Mouse (Mus musculus) thymus, postnatal 4 days (tissue): ENCODE results near the gene Platr17.

Source experiments
- DNase-seq: peaks from one replicate; pipeline ENCODE4 v3.0.0; 2021

The Platr17 gene

DNA sequence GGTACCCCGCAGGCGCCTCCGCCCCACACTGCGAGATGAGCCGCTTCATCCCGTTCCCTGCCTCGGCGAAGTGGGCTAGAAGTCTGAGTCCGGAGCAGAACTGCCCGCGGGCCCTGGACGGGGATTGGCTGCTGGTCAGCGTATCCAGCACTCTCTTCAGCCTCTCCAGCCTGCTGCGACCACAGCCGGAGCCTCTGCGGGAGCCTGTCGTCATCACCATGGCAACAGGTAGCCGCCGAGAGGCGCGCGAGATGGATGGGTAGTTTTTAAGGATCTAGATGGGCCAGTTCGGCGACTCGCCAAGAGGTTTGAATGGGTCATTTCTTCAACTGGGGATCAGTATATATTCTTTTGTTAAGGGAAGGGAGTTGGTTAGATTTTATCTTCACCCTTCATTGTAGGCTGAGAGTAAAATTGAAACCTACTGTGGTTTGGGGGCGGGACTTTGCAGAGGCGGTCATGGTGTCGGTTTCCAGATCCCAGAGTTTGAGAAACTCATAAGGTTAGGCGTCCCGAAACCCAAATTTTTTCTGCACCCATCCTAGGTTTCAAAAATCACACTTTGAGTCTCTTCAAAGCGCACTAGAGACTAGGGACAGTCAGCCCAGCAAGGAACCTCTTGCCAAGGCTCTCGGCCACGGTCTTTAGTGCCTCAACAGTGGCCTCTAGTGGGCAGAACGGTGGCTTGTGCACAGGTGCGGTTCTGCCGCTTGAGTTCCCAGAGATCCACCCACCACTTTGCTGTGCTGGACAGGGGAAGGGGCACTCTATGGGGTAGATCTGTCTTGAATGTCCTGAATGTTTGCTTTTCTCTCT is 15.6 kb downstream of the Platr17 start:
- peak; percentile 94 for DNase-seq

DNA sequence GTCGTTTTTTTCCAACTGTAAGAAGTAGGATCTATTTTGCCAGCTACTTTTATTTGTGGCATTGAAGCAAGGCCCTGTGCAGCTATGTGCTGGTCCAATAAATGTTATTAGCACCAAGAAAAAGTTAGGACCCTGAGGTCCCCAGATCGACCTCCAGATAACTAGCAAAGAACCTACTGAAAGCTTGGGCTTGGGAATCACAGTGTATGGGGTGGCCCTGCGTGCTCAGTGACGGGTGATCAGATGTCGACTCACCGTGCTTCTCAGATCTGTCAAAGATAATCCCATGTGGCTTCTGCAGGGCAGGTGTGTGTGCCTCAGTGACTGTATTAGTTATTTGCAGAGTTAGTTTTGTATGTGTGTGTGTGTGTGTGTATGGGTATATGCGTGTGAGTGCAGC is 16.4 kb downstream of the Platr17 start:
- DNase-seq, result no peak

DNA sequence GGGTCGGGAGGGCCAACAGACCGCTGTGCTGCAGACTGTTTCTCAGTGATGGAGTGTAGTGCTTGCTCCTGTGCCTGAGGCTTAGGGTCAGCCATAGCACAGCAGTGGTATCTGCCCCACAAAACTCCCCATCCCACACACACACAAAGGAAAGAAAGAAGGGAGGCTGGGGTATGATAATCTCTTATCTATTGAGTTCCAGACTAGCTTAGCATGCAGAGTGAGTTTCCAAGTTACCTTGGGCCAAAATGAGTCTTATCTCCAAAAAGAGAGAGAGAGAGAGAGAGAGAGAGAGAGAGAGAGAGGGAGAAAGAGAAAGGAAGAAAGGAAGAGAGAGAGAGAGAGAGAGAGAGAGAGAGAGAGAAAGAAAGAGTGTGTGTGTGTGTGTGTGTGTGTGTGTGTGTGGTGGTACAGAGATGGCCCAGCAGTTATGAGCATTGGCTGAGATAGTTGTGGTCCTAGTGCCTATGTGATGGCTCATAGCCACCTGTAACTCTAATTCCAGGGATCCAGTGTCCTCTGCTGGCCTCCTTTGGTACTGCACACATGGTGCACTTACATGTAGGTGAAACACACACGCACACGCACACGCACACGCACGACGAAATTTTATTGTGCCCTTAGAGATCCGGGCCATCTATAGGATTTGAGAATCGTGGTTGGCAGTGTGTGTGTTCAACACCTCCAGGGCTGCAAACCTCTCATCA is 19.8 kb downstream of the Platr17 start:
- peak; percentile 81 for DNase-seq

DNA sequence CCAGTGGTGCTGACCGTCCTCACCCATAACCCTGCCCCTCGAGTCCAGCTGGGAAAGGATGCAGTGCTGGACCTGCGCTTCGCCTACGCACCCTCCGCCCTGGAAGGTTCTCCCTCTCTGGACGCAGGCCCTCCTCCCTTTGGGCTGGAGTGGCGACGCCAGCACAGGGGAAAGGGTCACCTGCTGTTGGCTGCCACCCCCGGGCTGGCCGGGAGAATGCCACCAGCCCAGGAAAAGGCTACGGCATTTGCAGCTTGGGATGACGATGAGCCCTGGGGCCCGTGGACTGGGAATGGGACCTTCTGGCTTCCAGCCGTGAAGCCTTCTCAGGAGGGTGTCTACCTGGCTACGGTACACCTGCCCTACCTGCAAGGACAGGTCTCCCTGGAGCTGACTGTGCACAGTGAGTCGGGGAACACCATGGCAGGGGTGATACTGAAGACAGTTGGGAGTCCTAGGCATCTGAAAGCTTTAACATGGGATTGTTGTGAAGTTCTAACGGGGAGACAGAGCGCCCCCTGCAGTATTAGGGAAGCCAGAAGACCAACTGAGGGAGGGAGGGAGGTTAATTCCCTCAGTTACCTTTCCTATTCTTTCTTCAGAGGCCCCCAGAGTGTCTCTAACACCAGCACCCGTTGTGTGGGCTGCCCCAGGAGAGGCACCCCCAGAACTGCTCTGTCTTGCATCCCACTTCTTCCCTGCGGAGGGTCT is 20.6 kb downstream of the Platr17 start:
- peak; percentile 16 for DNase-seq

DNA sequence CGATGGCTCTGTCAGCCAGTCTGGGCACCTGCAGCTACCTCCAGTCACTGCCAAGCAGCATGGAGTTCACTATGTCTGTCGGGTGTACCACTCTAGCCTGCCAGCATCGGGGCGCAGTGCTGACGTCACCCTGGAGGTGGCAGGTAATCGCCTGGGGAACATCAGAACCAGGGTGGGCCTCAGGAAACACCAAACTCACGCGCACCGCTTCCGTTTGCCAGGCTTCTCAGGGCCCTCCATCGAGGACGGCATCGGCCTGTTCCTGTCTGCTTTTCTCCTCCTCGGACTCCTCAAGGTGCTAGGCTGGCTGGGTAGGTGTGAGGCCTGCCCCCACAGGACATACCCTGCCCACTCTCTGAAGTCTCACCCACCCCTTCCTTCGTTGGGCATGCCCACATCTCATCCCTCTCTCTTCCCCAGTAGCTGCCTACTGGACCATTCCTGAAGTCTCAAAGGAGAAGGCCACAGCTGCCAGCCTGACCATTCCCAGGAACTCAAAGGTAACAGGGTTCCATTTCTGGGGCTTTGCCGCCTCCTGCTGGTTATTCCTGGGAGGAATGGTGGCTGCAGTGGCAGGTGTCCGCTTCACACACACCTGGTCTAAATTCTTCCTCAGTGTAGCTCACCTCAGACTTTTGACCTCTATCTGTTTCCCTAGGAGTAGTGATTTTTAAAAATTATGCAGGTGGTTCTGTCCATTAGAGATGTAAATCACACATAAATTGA is 21.4 kb downstream of the Platr17 start:
- peak; percentile 55 for DNase-seq

DNA sequence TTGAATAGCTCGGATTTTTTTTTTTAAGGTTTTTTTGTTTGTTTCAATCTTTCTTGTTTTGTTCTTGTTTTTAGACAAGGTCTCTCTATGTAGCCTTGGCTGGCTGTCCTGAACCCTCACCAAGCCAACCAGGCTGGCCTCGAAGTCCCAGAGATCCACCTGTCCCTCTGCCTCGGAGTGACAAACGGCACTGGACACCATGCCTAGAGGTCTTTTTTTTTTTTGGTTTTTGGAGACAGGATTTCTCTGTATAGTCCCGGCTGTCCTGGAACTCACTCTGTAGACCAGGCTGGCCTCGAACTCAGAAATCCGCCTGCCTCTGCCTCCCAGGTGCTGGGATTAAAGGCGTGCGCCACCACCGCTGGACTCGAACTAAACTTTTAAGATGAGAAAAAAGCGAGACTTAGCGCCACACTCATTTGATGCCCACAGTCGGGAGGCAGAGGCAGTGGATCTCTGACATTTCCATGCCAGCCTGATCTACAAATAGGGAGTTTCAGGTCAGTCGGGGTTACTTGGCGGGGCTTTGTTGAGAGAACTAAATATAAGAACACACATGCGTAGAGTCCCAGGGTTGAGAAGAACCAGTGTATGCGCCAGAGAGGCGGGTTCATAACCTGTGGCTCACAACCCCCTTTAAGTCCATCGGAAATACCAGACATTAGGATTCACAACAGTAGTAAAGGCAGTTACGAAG is 23.5 kb downstream of the Platr17 start:
- DNase-seq, result no peak

DNA sequence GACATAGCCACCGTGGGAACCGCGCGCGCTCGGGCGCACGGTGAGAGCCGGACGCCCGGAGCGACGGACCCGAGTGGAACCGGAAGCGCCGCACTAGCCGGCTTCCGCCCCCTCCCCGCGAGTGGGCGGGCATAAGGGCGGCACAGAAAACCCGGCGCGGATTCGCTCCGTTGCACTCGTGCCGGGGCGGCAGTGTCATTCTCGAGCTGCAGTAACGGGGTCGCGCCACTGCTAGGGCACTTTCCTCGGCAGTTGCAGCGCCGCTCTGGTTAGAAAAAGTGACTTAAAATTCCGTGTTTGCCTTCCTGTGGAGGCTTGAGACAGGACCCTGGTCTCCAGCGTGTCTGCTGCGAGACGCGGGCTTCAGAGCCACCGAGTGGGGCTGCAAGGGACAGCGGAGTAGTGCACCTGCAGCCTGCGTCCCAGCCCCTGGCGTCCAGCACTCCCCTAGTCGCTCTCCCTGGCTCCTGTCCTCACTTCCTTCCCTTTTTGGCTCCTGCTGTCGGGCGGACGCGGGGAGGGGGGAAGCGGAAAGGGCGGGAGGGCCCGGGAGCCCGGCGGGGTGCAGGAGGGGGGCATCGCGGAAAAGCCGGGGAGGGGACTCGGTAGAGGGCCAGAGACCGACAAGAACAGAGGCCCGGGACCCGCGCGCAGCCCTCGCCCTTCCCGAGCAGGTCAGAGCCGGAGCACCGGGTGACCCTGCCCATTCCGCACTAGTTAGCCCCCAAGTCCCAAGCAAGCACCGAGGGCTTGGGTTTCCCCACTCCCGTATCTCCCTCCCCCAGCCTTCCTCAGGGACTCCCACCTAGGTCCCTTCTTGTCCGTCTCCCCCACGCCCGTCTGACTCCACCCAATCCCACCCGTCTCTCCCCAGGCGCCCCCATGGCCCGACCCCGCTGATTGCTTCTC is 24.7 kb downstream of the Platr17 start, which contains the start of gene Rgl2:
Gene Rgl2, plus strand, starts transcription at position 173 of the 909 bp plus-strand sequence.
- peak; percentile 99 for DNase-seq

DNA sequence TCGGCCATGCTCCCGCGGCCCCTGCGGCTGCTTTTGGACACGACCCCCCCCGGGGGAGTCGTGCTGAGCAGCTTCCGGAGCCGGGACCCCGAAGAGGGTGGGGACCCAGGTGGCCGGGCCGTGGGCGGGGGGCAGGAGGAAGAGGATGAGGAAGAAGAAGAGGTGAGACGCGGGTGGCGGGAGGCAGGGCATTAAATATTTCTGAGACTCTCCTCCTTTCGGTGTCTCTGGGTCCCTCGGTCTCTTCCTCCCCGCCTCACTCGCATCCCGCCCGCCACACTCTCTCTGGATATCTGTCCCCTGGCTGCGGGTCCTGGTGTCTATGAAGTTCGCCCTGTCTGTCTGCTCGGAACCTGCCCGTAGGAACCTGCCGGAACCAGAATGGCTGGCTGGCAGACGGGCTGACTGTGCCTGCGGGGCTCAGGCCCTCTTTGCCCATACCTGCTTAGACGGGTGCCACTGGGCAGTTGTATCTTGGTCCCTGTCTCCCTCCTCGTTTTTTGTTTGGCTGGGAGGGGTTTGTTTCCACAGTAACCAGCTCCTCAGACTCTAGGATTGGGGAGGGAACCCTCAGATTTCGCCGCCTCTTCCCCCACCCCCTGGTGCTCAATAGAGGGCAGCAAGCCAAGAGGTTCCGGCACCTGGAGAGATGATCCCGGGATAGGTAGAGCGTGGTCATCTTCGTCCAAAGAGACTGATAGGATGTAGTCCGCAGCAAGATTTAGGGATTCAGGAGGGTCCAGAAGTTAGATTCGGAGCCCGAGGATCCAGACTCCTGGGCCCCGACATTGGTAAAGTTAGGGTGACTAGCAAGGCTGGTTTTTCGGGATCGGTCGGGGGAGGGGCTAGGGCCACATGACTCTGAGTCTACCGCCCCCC is 25.6 kb downstream of the Platr17 start:
- DNase-seq, result peak; percentile 80

DNA sequence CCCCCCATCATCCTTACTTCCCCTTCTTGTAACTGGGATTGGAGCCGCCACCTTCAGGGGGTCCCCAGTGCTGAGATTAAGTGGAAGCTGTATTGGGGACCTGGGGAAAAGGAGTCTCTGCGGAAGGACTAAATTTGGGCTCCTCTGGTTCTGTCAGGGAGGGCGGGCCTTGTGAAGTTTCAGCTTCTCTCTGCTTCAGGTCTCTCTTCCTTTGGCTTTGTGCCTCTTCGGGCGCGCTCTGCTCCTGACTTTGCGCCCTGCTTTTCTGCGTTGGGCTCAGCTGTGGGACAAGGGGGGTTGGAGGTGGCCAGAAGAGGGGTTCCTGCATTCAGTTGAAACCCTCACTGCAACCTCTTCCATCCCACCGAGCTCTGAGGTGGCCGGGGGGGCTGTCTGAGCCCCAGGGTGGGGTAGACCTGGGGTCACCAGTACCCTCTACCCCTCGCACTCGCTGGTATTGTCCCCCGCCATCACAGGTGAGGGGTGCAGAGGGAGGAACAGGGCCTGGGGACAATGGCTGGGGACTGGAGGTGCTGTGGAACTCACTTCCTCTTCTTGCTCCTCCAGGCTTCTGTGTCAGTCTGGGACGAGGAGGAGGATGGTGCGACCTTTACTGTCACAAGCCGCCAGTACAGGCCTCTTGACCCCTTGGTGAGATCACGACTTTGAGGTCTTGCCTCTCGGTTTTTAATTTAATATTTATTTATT is 26.4 kb downstream of the Platr17 start:
- peak; percentile 45 for DNase-seq

DNA sequence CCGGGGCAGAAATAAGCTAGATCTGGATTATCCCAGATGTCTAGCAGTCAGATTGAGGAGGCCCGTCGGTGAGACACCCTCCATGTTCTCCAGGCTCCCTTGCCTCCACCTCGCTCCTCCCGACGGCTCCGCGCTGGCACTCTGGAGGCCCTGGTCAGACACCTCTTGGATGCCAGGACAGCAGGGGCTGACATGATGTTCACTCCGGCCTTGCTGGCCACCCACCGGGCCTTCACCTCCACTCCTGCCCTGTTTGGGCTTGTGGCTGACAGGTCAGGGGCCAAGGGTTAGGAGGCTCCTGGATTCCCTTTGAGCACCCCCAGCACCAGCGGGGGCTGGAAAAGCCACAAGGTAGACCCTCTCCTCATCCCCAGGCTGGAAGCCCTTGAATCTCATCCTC is 27.0 kb downstream of the Platr17 start:
- DNase-seq, result no peak

DNA sequence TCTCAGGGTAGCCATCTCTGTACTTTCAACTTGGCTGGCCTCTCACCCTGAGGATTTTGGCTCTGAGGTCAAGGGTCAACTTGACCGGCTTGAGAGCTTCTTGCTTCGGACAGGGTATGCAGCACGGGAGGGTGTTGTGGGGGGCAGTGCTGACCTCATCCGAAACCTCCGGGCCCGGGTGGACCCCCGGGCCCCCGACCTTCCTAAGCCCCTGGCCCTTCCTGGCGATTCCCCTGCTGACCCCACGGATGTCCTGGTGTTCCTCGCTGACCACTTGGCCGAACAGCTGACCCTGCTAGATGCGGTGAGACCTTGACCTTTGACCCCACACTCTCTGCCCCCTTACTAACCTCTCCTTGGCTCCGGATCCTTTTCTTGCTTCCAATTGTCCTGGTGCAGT is 27.5 kb downstream of the Platr17 start:
- DNase-seq, result no peak

DNA sequence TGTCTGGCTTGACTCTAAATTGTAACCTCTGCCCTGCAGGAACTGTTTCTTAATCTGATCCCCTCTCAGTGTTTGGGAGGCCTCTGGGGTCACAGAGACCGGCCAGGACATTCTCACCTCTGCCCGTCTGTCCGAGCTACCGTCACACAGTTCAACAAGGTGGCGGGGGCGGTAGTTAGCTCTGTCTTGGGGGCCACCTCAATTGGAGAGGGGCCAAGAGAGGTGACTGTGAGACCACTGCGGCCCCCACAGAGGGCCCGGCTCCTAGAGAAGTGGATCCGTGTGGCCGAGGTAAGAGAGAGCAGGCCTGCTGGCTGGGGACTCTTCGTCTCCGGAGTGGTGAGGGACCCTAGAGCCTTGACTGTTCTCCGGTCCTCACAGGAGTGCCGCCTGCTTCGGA is 28.0 kb downstream of the Platr17 start:
- DNase-seq, result no peak

DNA sequence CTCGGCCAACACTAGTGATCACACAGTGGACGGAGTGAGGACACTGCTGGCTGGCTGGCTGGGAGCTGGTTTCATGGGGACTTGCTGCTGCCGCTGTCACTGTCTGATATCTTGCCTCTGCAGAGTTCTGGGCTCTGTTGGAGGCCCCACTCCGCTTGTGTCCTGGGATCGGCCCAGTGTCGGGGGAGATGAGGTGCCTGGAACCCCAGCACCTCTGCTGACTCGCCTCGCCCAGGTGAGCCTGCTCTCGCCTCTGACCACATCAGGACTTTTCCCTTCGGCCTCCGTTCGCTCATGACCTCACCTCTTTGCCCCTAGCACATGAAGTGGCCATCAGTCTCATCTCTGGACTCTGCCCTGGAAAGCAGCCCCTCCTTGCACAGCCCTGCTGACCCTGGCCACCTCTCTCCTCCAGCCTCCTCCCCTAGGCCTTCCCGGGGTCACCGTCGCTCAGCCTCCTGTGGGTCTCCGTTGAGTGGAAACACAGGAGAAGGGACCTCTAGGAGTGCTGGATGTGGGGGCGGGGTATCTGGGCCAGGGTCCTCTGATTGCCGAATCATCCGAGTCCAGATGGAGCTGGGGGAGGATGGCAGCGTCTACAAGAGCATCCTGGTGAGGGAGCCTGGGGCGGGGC is 30.6 kb downstream of the Platr17 start:
- DNase-seq, result no peak

DNA sequence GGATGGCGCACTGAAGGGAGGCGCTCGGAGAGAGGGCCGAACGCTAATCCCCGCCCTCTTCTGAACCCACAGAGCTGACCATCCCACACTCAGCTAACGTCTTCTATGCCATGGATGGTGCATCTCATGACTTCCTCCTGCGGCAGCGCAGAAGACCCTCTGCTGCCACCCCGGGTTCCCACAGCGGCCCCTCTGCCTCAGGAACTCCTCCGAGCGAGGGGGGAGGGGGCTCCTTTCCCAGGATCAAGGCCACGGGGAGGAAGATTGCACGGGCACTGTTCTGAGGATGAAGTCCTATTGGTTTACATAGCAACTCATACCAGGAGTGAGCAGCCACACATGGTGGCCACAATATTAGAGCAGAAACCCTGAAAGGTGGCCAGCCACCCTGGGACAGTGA is 32.1 kb downstream of the Platr17 start:
- peak; percentile 16 for DNase-seq

DNA sequence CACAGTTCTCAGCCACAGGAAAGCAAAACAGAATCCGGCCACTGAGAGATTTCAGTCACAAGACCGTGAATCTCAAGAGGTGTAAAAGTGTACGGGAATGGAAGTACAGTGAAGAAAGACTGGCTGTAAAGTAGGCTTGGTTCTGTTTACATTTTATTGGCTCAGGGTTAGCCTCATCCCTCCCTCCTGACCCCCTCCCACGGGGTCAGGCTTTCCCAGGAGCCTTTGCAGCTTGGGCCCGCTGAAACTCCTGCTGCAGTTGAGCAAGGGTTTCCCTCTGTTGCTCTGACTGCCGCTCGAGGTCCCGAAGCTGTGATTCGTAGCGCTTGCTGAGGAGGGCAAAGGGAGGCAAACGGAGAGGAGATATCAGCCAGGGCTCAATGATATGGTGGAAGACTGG is 33.8 kb downstream of the Platr17 start:
- DNase-seq, result no peak

DNA sequence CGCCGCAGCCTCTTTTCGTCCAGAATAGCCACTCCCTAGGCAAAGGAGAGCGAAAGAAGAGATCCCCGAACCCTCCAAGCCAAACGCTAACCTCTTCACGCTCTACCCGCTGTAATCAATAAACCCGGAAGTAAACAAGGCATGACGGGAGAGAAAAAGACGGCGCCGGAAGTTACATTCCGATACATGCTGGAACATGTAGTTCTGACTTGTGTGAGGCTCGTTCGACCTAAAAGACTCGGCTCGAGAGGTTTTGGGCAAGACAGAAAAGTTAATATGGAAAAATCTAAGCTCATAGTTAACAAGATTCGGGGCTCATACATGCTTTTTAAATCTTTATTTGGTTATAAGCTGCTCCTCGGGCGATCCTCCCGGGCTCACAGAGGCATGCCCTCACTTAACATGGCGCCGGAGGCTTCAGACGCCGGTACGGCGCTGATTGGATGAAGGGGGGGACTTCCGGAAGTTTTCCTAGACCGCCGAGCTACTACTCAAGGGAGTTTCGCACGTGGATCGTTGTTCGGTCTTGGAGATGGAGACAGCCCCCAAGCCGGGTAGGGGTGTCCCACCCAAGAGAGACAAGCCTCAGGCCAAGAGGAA is 35.4 kb downstream of the Platr17 start, which contains the start of the genes Pfdn6 and Wdr46:
Gene Pfdn6, minus strand, starts transcription at position 138 of the 600 bp plus-strand sequence.
Gene Wdr46, plus strand, starts transcription at position 455 of the 600 bp plus-strand sequence.
- DNase-seq, result peak; percentile 93

DNA sequence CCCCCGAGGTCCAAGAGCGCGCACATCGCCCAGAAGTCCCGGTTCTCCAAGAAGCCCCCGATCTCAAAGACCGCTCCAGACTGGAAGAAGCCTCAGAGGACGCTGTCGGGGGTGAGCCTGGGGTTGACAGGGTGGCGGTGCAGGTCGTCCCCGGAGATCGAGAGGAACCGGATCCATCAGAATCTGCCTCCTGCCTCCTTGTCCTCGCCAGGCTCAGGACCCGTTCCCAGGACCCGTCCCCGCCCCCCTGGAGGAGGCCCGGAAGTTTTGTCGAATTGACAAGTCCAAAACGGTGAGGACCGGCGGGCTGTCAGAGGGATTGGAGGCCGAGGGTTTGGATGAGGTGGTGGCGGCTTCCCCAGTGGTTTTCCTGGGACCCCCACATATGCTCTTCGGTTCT is 36.0 kb downstream of the Platr17 start:
- DNase-seq, result peak; percentile 62

DNA sequence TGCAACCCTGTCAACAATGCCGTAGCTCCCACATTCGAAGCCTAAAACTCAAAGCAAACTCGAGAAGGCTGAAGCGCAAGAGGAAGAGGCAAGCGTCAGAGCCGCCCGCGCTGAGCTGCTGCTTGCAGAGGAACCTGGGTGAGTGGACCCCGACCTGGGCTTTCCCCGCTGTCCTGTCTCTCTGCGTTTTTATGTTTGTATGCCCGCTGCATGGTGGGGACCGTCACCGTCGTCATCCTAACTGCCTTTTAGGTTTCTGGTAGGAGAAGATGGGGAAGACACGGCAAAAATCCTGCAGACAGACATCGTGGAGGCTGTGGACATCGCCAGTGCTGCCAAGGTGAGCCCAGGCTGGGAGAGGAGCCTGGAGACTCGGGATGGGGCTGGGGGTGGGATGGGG is 36.4 kb downstream of the Platr17 start:
- peak; percentile 41 for DNase-seq
